Mouse (Mus musculus): ENCODE measurements at regions not wholly inside any gene's neighbourhood (a gene's known extent, or its start where the extent isn't known, plus 50 kb on each side); places are given as distances from the start of the nearest gene placed in this dataset.

- DNase-seq (ENCODE audit: low read depth, low spot score) = no peak
Observed at GRCm38 (mm10) chr3:147583697-147584315, 731.6 kb downstream of the Ttll7 start.

DNA sequence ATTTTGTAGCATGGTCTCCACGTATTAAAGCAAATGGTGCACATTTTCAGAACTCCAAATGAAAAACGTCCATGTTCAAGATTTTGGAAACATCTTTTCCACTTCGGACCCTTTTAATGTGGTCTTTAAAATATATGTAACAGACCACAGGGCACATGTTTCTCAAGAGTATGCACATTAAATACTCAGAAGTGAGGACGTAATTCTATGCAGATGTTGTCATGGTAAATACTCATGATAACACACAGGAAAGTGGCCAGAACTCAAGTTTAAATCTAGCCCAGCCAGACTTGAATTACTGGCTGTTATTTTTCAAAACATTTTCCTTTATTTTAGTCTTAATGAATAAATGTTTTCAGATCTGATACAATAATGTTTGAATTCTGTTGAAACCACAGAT is 719.7 kb downstream of the Ttll7 start:
- DNase-seq (ENCODE audit: low read depth, low spot score) = no peak

DNA sequence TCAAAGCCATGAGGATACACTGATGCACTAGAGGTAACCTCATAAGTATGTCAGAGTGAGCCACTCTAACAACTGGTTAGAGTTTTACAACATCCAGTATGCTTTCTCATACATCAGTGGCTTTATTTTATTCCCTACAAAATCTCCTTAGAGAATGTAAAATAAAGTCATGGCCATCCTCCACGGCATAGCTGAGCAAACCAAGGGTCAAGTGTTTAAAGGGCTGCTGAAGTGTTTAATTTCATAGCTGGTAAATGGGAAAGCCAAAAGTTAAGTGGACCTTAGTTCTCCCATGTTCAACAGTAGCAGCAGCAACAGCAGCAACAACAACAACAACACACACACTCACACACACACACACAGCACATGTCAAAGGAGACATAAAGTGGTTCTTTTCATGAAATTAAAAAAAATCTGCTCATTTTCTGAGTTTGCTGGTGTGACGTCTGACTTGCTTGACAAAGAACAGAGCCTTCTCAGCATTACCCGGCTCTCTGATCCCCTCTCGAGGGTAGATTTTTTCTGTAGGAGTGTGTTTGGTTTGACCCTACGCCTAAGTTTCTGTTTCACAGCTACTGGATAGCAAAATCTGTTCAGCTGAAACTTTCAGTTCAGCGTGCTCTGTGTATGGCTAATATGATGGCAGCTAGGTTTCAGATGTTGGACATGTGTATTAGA is 693.3 kb downstream of the Ttll7 start:
- no peak for DNase-seq (ENCODE audit: low read depth, low spot score)

GRCm38 (mm10) chr3:147542285-147542684 is 690.1 kb downstream of the Ttll7 start:
- DNase-seq (ENCODE audit: low read depth, low spot score) = no peak

DNA sequence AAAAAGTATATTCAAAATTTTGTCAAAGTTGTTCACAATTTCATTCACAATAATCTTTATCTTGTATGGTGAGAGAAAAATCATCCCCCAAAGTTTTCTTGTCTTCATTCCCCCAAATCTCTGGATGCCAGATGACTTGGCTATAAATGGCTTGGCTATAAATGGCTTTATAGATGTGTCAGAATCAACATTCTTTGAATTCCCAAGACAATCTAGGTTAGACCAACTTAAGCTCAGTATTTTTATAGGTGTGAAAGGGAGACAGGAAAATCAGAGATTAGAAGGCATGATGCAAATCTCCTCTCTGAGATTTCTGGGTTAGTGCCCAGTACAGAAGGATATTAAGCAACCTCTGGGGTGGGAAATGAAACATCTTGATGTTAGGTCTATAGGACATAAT is 685.4 kb downstream of the Ttll7 start:
- no peak for DNase-seq (ENCODE audit: low read depth, low spot score)

- no peak for DNase-seq (ENCODE audit: low read depth, low spot score)
Observed at GRCm38 (mm10) chr3:147532196-147532595, 680.0 kb downstream of the Ttll7 start.

GRCm38 (mm10) chr3:147531608-147532180 is 679.5 kb downstream of the Ttll7 start:
- DNase-seq (ENCODE audit: low read depth, low spot score) = no peak
